Comparison of ENCODE assay signal across 10 mouse cellular contexts in genomic region chr5:111893905-111894311, GRCm38 (mm10).
DNase-seq lines count a peak whose midpoint lies in the region; ATAC-seq lines count a peak whose summit lies in the region.
"Had no signal": no experiment of that assay in that cellular context is flagged by ENCODE, and none has a peak within 500 bp of the region (broad histone marks: within the 10 kb centered on the region; RNA-seq: fewer than 3 reads in every experiment).

No protein-coding gene starts in this region.

- WGBS in forebrain, embryonic 12.5 days = under 1% methylated on average over 11 of the region's 11 CpGs
- 2% methylated on average over 11 of the region's 11 CpGs for WGBS in heart, embryonic 15.5 days
- 1% methylated on average over 11 of the region's 11 CpGs for WGBS in kidney, embryonic 16.5 days
- WGBS in limb, embryonic 15.5 days = under 1% methylated on average over 11 of the region's 11 CpGs

- H3K4me2 ChIP-seq in forebrain, embryonic 12.5 days = peak overlapping the region; percentile 47
- peak overlapping the region; percentile 52 for H3K4me2 ChIP-seq in heart, embryonic 15.5 days
- peak overlapping the region; percentile 39 for H3K4me2 ChIP-seq in kidney, embryonic 16.5 days (replicated peaks; ENCODE audit: low read depth, low read length)
- peak overlapping the region; percentile 36 for H3K4me2 ChIP-seq in limb, embryonic 15.5 days

- ATAC-seq in forebrain, embryonic 12.5 days (ENCODE audit: low FRiP score) = peak; percentile 90
- ATAC-seq in heart, embryonic 15.5 days (replicated peaks; ENCODE audit: insufficient number of reproducible peaks, insufficient read depth, low FRiP score, low read depth) = peak; percentile 79
- peak; percentile 83 for ATAC-seq in kidney, embryonic 16.5 days (ENCODE audit: low FRiP score, low TSS enrichment)
- ATAC-seq in limb, embryonic 15.5 days (ENCODE audit: insufficient number of reproducible peaks, low FRiP score, low TSS enrichment, low read depth) = peak; percentile 82

- H3K9ac ChIP-seq in forebrain, embryonic 12.5 days = 0 out of 2 replicates have a peak overlapping the region, but pooled peaks have one; percentile 2
- no peak overlapping the region for H3K9ac ChIP-seq in heart, embryonic 15.5 days
- no peak overlapping the region for H3K9ac ChIP-seq in kidney, embryonic 16.5 days (replicated peaks; ENCODE audit: low read length)
- no peak overlapping the region for H3K9ac ChIP-seq in limb, embryonic 15.5 days
- H3K9ac ChIP-seq: liver, embryonic 14.5 days had no signal

- H3K27me3 ChIP-seq in forebrain, embryonic 12.5 days = peaks cover 12% of the 10 kb centered on the region; the same call in 1 of the 2 replicates
- H3K27me3 ChIP-seq in heart, embryonic 15.5 days = peaks cover 18% of the 10 kb centered on the region
- peaks cover 51% of the 10 kb centered on the region for H3K27me3 ChIP-seq in kidney, embryonic 16.5 days (ENCODE audit: insufficient read depth, low read length)
- H3K27me3 ChIP-seq in limb, embryonic 15.5 days = peaks cover 14% of the 10 kb centered on the region; the same call in 1 of the 2 replicates

- peak overlapping the region; percentile 8; the same call in 1 of the 2 replicates for H3K4me3 ChIP-seq in forebrain, embryonic 12.5 days (replicated peaks)
- H3K4me3 ChIP-seq in heart, embryonic 15.5 days = peak overlapping the region; percentile 25
- H3K4me3 ChIP-seq in kidney, embryonic 16.5 days (ENCODE audit: low read length) = peak overlapping the region; percentile 26; the same call in 1 of the 2 replicates
- H3K4me3 ChIP-seq in limb, embryonic 15.5 days = peak overlapping the region; percentile 18

- peaks cover 57% of the 10 kb centered on the region for H3K4me1 ChIP-seq in forebrain, embryonic 12.5 days
- peaks cover 23% of the 10 kb centered on the region for H3K4me1 ChIP-seq in heart, embryonic 15.5 days (replicated peaks)
- peaks cover 29% of the 10 kb centered on the region for H3K4me1 ChIP-seq in kidney, embryonic 16.5 days (ENCODE audit: insufficient read depth, low read length)
- peaks cover 61% of the 10 kb centered on the region for H3K4me1 ChIP-seq in limb, embryonic 15.5 days

- H3K27ac ChIP-seq in forebrain, embryonic 12.5 days = peak overlapping the region; percentile 88
- no peak overlapping the region for H3K27ac ChIP-seq in heart, embryonic 15.5 days
- peak overlapping the region; percentile 48; the same call in 1 of the 2 replicates for H3K27ac ChIP-seq in kidney, embryonic 16.5 days (ENCODE audit: low read length)
- peak overlapping the region; percentile 79 for H3K27ac ChIP-seq in limb, embryonic 15.5 days
- H3K27ac ChIP-seq: liver, embryonic 14.5 days had no signal

- H3K9me3 ChIP-seq in forebrain, embryonic 12.5 days = no peaks in the 10 kb centered on the region
- H3K9me3 ChIP-seq in heart, embryonic 15.5 days (replicated peaks) = no peaks in the 10 kb centered on the region
- no peaks in the 10 kb centered on the region for H3K9me3 ChIP-seq in kidney, embryonic 16.5 days (ENCODE audit: low read length)
- no peaks in the 10 kb centered on the region for H3K9me3 ChIP-seq in limb, embryonic 15.5 days

- DNase-seq in urinary bladder, postnatal 25 days (ENCODE audit: low spot score) = peak; percentile 51
- no peak for DNase-seq in urinary bladder, adult 2 months (ENCODE audit: low spot score)
- DNase-seq in ovary, adult 18-20 months (ENCODE audit: low spot score) = peak; percentile 37
- DNase-seq in urinary bladder, postnatal 36 days (ENCODE audit: low spot score in 2 of 2) = peak; percentile 29 to 66

- no peaks in the 10 kb centered on the region for H3K36me3 ChIP-seq in forebrain, embryonic 12.5 days (replicated peaks)
- H3K36me3 ChIP-seq in heart, embryonic 15.5 days = no peaks in the 10 kb centered on the region
- no peaks in the 10 kb centered on the region for H3K36me3 ChIP-seq in kidney, embryonic 16.5 days (ENCODE audit: insufficient read depth, low read length)
- no peaks in the 10 kb centered on the region for H3K36me3 ChIP-seq in limb, embryonic 15.5 days
- H3K36me3 ChIP-seq: G1E had no signal
